Mouse (Mus musculus) ZHBTc4 (cell line): ENCODE measurements around the gene Olfr68.
"Not testable (repeated sequence)": the region's sequence is repeated elsewhere in the genome, so short reads cannot be mapped to it uniquely, and the experiment has no call there.

Experiments
- DNase-seq: peaks from one replicate; pipeline ENCODE4 v3.0.0-alpha.2; 2011; ENCODE audit warnings: low read depth, low spot score

The Olfr68 gene

DNA sequence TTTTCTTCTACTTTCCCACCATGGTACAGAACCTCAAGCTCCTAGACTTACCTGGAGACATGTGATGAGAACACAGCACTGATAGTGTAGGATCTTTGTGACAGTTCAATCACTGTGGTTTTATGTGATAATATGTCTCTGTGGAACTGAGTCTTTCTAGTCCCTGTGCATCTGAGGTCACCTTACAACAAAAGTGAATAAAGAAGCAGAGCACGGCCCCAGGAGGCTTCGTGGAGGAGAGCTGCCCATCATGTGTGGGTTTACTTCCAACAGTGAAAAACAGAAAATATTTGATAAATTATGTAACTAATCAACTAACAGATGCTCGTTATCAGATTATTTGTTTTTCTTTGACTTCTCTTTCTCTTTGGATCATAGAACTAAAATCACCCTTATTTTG lies at the start of gene Olfr68:
Gene Olfr68 (minus strand): TSS at position 101 of the 400 bp plus-strand sequence.
- DNase-seq: no peak

GRCm38 (mm10) chr7:103827808-103828207 lies 48.3 kb upstream of the Olfr68 start, which contains the start of gene Hbb-bs:
TSS of gene Hbb-bs (minus strand) at chr7:103828096.
- no peak for DNase-seq

GRCm38 (mm10) chr7:103827139-103827538 lies 47.6 kb upstream of the Olfr68 start:
- not testable (repeated sequence) for DNase-seq

DNA sequence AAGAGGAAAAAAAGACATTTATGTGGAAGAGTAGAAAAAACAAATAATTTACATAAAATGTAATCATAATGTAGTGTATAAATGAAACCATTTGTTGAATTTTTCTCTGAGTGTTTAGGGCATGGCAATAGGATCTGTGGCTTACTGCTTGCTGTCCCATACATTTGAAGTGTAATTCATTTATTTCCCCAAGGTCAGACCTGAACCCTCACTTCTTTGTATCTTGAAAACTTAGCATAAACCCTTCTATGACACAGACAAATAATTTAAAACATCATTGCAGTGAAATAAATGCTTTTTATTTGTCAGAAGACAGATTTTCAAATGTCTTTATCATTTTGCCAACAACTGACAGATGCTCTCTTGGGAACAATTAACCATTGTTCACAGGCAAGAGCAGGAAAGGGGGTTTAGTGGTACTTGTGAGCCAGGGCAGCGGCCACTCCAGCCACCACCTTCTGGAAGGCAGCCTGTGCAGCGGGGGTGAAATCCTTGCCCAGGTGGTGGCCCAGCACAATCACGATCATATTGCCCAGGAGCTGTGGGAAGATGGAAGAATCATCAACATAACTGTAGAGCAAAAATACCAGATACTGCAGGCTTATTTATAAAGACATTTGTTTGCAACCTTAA lies 46.9 kb upstream of the Olfr68 start:
- DNase-seq: no peak

DNA sequence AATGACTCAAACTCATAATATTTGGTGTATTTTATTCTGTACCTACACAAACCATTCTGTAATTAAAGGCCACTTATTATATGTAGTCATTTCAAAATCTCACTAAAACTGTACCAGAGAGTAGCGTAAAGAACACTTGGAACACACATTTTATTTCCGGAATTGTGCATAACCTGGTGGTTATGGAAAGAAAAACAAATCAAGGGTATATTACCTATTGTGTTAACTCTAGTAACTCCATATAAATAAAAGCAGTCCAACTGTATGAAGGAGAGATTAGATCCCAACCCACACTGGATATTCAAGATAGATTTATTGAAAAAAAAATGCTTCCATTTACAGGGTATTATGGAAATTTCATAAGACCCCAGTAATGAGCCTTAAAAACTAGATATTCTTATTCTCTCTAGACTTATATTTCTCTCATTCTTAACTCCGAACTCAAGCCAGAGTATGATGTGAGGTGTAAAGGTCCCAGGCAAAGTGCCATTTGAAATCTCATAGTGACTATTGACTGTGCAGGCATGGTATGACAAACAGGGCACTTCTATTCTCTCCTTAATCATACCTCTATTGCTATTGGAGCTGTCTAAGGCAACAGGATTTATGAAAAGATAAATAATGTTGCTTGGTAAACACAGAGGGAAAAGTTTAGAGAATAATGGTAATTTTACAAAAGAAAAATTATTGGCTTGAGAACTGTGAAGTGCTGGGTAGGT lies 46.2 kb upstream of the Olfr68 start:
- no peak for DNase-seq

GRCm38 (mm10) chr7:103824597-103824996 lies 45.1 kb upstream of the Olfr68 start:
- DNase-seq: no peak

DNA sequence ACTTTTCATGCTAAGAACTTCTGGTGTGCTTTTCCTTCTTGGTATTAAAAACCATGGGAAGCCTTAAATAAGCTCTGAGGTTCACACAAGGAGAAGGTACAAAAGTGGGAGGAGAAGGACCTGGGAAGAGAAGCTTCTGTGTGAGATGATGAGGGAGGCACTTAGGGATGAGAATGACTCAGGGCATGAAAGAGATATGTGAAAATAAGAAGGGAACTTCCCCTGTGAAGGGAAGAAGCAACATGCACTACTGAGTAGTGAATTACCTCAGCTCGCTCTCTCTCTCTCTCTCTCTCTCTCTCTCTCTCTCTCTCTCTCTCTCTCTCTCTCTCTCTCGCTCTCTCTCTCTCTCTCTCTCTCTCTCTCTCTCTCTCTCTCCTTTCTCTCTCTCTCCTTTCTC lies 35.6 kb upstream of the Olfr68 start:
- DNase-seq: not testable (repeated sequence)

DNA sequence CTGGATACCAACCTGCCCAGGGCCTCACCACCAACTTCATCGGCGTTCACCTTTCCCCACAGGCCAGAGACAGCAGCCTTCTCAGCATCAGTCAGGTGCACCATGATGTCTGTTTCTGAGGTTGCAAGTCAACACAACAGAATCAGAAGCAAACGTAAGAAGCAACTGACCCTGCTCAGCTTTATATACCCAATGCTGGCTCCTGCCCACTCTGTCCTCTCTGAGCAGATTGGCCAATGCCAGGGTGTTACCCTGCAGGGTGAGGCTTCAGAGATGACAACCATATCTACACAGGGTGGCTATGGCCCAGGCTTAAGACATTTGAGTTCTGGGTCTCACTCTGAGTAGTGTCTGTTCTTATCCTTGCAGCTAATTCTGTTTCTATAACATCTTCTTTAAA lies 34.3 kb upstream of the Olfr68 start, which contains the start of gene Hbb-bt:
Gene Hbb-bt (minus strand): TSS at position 231 of the 400 bp plus-strand sequence.
- no peak for DNase-seq

DNA sequence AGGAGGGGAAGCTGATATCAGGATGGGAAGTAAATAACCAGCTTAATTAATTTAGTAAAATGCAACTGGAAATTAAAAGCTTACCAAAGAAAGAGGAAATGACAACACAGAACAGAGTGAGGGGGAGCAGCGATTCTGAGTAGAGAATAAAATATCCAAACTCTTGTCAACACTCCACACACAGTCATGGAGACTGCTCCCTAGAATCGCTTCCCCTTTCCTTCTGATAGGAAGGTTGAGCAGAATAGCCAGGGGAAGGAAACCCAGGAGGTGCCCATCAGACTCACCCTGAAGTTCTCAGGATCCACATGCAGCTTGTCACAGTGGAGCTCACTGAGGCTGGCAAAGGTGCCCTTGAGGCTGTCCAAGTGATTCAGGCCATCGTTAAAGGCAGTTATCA lies 33.7 kb upstream of the Olfr68 start:
- not testable (repeated sequence) for DNase-seq

DNA sequence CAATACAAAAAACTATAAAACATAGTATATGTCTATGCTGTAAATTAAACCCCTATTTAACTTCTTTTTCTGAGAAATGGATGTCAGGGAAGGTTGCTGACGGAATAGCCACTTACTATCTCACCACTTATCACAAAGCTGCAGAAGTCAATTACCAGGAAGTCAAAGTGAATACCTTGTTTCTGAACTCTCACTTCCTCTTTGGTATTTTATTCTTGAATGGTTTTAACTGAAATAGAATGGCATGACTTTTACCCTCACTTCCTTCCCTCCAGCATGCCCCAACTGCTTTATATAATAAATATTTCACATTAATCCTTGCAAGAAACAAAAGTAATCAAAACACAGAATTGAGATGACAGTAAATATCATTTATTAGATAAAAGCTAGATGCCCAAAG lies 32.7 kb upstream of the Olfr68 start:
- no peak for DNase-seq

GRCm38 (mm10) chr7:103811223-103811845 lies 31.8 kb upstream of the Olfr68 start:
- DNase-seq: no peak

GRCm38 (mm10) chr7:103810746-103811145 lies 31.2 kb upstream of the Olfr68 start:
- DNase-seq: no peak

DNA sequence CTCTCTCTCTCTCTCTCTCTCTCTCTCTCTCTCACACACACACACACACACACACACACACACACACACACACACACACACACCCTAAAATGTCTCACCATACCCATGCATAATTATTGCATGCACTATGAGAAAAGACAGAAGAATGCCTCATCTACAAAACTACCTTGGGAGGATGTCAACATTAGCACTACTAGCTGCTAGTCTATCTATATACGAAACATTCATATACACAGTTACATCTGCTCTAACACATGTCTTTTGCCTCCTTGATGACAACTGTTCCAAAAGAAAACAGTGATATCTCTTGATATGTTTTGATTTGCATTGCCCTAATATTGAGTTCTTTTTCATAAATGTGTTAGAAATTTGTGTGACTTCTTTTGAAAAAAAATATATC lies 30.8 kb upstream of the Olfr68 start:
- no peak for DNase-seq

DNA sequence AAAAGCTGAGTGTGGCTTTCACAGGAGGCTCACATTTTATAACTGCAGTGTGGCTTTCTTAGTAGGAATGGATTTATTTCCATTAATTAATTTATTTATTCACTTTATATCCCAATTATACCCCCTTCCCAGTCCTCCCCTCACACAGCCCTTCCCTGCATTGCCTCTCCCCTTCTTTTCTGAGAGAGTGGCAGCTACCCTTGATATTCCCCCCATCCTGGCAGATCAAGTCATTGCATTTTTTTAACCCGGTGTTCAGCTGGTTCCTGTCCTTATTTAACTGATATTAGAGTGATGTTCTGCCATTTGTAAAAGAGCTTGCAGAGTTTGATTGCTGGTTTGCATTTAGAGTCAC lies 30.3 kb upstream of the Olfr68 start:
- DNase-seq: no peak

- DNase-seq: no peak
Measured at GRCm38 (mm10) chr7:103808971-103809800, 29.7 kb upstream of the Olfr68 start.

GRCm38 (mm10) chr7:103808120-103808519 lies 28.6 kb upstream of the Olfr68 start:
- DNase-seq: not testable (repeated sequence)

DNA sequence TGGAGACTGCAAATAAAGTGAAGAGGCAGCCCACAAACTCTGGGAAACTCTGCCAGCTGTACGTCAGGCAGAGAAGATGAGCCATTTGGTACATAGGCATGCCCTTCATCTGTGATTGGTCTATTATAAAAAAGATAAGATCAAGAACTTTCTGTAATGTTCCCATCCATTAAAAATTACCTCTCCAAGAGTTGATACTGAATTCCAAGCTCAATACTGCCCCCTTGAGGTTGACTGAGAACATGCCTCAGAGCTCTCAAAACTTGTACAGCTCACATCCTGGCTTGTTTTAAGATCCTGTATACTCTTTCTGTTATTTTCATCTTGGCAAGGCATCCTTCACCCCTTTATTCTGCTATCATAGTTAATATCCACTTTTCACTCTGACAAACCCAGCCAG lies 27.4 kb upstream of the Olfr68 start:
- peak; percentile 61 for DNase-seq

GRCm38 (mm10) chr7:103792669-103793388 lies 13.3 kb upstream of the Olfr68 start:
- peak; percentile 7 for DNase-seq

DNA sequence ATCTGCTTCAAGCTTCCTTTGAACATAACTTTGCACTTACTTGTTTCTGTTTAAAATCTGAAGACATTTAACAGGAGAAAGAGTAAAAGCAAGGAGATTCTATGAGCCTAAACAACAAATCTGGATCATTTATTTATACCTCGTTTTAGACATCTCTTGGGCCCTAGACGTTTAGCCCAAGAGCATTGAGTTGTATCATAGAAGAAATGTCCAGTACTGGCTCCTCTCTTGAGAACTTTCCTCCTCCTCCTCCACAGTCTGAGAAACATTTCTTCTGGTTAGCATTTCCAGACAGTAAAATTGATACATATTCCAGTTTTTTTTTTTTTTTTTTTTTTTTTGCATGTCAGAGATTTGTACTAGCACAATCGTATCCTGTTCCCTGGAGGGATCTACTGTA lies 12.2 kb upstream of the Olfr68 start, which contains the start of gene Olfr67:
Gene Olfr67 (minus strand): TSS at position 101 of the 400 bp plus-strand sequence.
- DNase-seq: no peak

DNA sequence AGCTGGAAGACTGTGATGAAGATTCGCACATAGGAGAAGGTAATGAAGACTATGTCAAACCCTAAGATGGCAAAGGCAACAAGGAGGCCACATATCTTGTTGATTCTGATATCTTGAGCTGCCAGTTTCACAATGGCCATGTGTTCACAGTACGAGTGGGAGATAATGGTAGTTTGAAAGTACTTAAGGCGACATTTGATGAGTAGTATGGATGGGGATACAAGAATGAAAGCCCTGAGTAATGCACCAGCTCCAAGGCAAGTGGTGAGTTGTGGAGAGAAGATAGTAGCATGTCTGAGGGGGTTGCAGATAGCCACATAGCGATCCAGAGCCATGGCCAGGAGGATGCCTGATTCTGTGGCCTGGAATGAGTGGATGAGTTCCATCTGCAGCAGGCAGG lies 1.8 kb downstream of the Olfr68 start:
- DNase-seq: not testable (repeated sequence)

DNA sequence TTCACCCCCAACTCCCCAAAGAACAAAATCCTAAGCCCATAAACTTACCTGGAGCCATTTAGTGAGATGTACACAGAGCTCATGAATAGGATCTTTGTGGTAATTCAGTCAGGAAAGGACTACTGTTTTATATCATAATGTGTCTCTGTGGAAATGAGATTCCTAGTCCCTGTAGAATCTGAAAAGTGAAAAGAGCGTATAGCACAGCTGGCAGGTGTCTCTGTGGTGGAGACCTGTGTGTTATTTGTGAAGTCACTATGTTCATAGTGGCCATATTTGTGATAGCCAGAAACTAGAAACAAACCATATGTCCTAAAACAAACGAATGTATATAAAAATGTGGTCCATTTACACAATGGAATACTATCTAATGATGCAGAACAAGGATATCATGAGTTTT lies 8.0 kb downstream of the Olfr68 start, which contains the start of gene Olfr69:
Gene Olfr69 (minus strand): TSS at position 101 of the 400 bp plus-strand sequence.
- DNase-seq: no peak
